Mouse (Mus musculus) limb, embryonic 14.5 days (tissue): ENCODE results near the gene Inpp5a. TPM values are rescaled to one million over a fixed set of nuclear protein-coding genes. Genes with fewer than 3 reads are reported as not detected.

Source experiments
- ATAC-seq: fragments of 200-750 bp; cut with Nextera tagmentation; 2 replicates; pipeline ENCODE4 v1.8.0; 2017; ENCODE audit warnings: low read depth, moderate number of reproducible peaks, moderate TSS enrichment; ENCODE audit not compliant: low FRiP score
- DNase-seq: peaks from one replicate; pipeline ENCODE4 v3.0.0-alpha.2; 2015; ENCODE audit warnings: low spot score
- H3K27ac ChIP-seq: fragments of 300-500 bp; sonication (generic); replicated peaks from 2 replicates; pipeline ENCODE4 v1.5.1; 2014; ENCODE audit warnings: low read depth, mild to moderate bottlenecking, low read length, moderate library complexity, mixed read lengths
- H3K27me3 ChIP-seq: fragments of 300-500 bp; sonication (generic); 2 replicates; pipeline ENCODE4 v1.6.1; 2014; ENCODE audit warnings: low read length, mixed read lengths; ENCODE audit not compliant: control insufficient read depth, insufficient read depth
- H3K36me3 ChIP-seq: fragments of 300-500 bp; sonication (generic); 2 replicates; pipeline ENCODE4 v1.6.1; 2014; ENCODE audit warnings: mild to moderate bottlenecking, low read length, moderate library complexity, mixed read lengths; ENCODE audit not compliant: control insufficient read depth, insufficient read depth
- H3K4me1 ChIP-seq: fragments of 300-500 bp; sonication (generic); 2 replicates; pipeline ENCODE4 v1.6.1; 2014; ENCODE audit warnings: antibody characterized with exemption, low read length, mixed read lengths; ENCODE audit not compliant: control insufficient read depth, insufficient read depth
- H3K4me2 ChIP-seq: fragments of 300-500 bp; sonication (generic); replicated peaks from 2 replicates; pipeline ENCODE4 v1.6.1; 2014; ENCODE audit warnings: low read depth, mild to moderate bottlenecking, low read length, moderate library complexity; ENCODE audit not compliant: severe bottlenecking
- H3K4me3 ChIP-seq: fragments of 300-500 bp; sonication (generic); replicated peaks from 2 replicates; pipeline ENCODE4 v1.5.1; 2014; ENCODE audit warnings: low read length
- H3K9ac ChIP-seq: fragments of 300-500 bp; sonication (generic); 2 replicates; pipeline ENCODE4 v1.6.1; 2014; ENCODE audit warnings: mild to moderate bottlenecking, low read depth, low read length, moderate library complexity; ENCODE audit not compliant: severe bottlenecking
- H3K9me3 ChIP-seq: fragments of 300-500 bp; sonication (generic); 2 replicates; pipeline ENCODE4 v1.6.1; 2016; ENCODE audit warnings: low read length; ENCODE audit not compliant: control insufficient read depth
- POLR2A ChIP-seq: fragments of 200-500 bp; IDR thresholded peaks from 2 replicates; pipeline ENCODE4 v1.8.0; 2012; ENCODE audit warnings: inconsistent platforms, mild to moderate bottlenecking, moderate library complexity, borderline replicate concordance; ENCODE audit not compliant: insufficient read depth, insufficient read length; ENCODE audit errors: extremely low read depth
- WGBS: fragments of 180-500 bp; shearing (Covaris S2); extraction: QIAGEN DNeasy Blood & Tissue Kit; methylation state at CpG from one replicate; pipeline ENCODE4 v1.1.7; 2014; 5-methylcytosine and 5-hydroxymethylcytosine counted together
- polyA plus RNA-seq, 2 experiments: library from polyadenylated mRNA; depleted of rRNA in 1 of 2; stranded (reverse) in 1 of 2; unstranded in 1 of 2; fragments of >200 nt; fragmentation: Nextera tagmentation in 1 of 2; extraction: Ambion mirVana in 1 of 2; gene quantifications; 2 replicates each; pipeline versions ENCODE4 v1.2.1 to v1.2.3; 2012 to 2014

The Inpp5a gene
- polyA plus RNA-seq, 2 experiments = 29.0 to 39.7 TPM

- H3K36me3 ChIP-seq = no peaks in the 10 kb centered on the region
- H3K27ac ChIP-seq = no peak overlapping the region
- DNase-seq (no peak), ATAC-seq (no peak)
- no peak overlapping the region for H3K9ac ChIP-seq
- no peak overlapping the region for H3K4me2 ChIP-seq
- no peaks in the 10 kb centered on the region for H3K9me3 ChIP-seq
- H3K27me3 ChIP-seq = no peaks in the 10 kb centered on the region
- WGBS = 86% methylated on average over 13 of the region's 13 CpGs
- no peak for TF ChIP-seq POLR2A
- no peaks in the 10 kb centered on the region for H3K4me1 ChIP-seq
- H3K4me3 ChIP-seq = no peak overlapping the region
These were observed 233.7 kb downstream of the Inpp5a start for GRCm38 (mm10) chr7:139622568-139622967.

DNA sequence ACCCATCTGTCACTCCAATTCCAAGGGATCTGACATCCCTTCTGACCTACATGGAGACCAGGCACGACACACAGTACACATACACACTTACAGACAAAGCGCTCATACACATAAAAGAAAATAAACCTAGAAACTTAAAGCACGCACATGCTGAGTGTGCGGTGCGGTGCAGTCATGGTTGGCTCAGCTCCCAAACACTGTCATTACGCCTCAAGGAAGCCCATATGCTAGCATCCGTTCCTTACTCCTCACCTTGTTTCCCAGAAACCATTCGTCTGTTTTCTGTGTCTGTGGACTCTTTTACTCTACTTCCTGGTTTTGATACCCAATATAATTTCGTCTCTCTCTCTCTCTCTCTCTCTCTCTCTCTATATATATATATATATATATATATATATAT is 236.2 kb downstream of the Inpp5a start:
- H3K4me1 ChIP-seq = no peaks in the 10 kb centered on the region
- H3K4me3 ChIP-seq = no peak overlapping the region
- WGBS = 80% methylated on average over 9 of the region's 9 CpGs
- DNase-seq (no peak), ATAC-seq (no peak)
- H3K4me2 ChIP-seq = no peak overlapping the region
- H3K27ac ChIP-seq = no peak overlapping the region
- no peaks in the 10 kb centered on the region for H3K27me3 ChIP-seq
- no peaks in the 10 kb centered on the region for H3K9me3 ChIP-seq
- TF ChIP-seq POLR2A = no peak
- no peaks in the 10 kb centered on the region for H3K36me3 ChIP-seq
- H3K9ac ChIP-seq = no peak overlapping the region

Other genes starting within 250 kb of the Inpp5a start
- gene Lrrc27, start 176.1 kb upstream of the Inpp5a start, polyA plus RNA-seq (2012; rRNA removed) = 3.9 and 6.1 TPM in 2 replicates
- gene Lrrc27, start 176.1 kb upstream of the Inpp5a start, polyA plus RNA-seq (2014; fragmentation: Nextera tagmentation; extraction: Ambion mirVana) = 3.2 and 4.2 TPM in 2 replicates
- gene Stk32c, start 175.8 kb upstream of the Inpp5a start, polyA plus RNA-seq (2012; rRNA removed) = 3.2 and 4.1 TPM in 2 replicates
- gene Stk32c, start 175.8 kb upstream of the Inpp5a start, polyA plus RNA-seq (2014; fragmentation: Nextera tagmentation; extraction: Ambion mirVana) = 0.14 and 0.32 TPM in 2 replicates
- gene Pwwp2b, start 140.6 kb upstream of the Inpp5a start, polyA plus RNA-seq (2012; rRNA removed) = 9.5 and 10.6 TPM in 2 replicates
- 13.1 and 14.1 TPM in 2 replicates for gene Pwwp2b, start 140.6 kb upstream of the Inpp5a start, polyA plus RNA-seq (2014; fragmentation: Nextera tagmentation; extraction: Ambion mirVana)
- gene Nkx6-2, start 193.7 kb downstream of the Inpp5a start, polyA plus RNA-seq (2012; rRNA removed) = 0.05 and 0.08 TPM in 2 replicates
- 0.14 TPM in 1 of 2 replicates, not detected in the other for gene Nkx6-2, start 193.7 kb downstream of the Inpp5a start, polyA plus RNA-seq (2014; fragmentation: Nextera tagmentation; extraction: Ambion mirVana)